18 mouse cellular contexts compared by ENCODE assay signal in the genomic region with DNA sequence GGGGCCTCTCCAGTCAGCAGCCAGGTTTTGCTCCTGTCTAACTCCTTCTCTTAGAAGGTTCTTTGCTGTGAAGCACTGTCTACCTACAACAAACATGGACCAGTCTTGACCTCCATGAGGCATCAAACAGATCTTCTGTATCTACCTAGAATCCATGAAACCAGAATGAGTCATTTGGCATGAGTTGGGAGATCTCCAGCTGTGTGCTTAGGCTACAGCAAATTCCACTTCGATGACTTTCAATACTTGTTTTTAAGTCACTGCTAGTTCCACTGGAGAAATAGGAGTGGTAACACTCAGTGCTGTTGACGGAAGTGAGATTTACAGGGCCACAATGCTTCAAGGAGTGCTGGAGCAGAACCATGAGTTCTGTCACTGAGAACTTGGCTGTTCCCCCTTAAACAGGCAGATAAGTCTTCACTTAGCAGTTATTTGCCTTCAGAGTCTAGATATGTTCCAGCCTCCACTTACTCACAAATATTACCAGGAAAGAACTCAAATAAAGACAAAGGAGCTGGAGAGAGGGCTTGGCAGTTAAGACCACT.
"Had no signal": no experiment of that assay in that cellular context is flagged by ENCODE, and none has a peak within 500 bp of the region (broad histone marks: within the 10 kb centered on the region; RNA-seq: fewer than 3 reads in every experiment).

No protein-coding gene starts in this region.

- H3K9me3 ChIP-seq: liver, embryonic 13.5 days; midbrain, embryonic 10.5 days; midbrain, embryonic 13.5 days; neural tube, embryonic 13.5 days had no signal

- H3K4me3 ChIP-seq: left cerebral cortex, adult 2 months; liver, embryonic 13.5 days; midbrain, embryonic 10.5 days; midbrain, embryonic 13.5 days; myocyte; neural tube, embryonic 13.5 days had no signal

- DNase-seq: kidney, postnatal 10 days; kidney, postnatal 36 days; layer of hippocampus, postnatal 36 days; liver, embryonic 13.5 days; lung, adult 2 months; retina, postnatal 1 day; right cerebral cortex, postnatal 25 days; thymus, adult 2 months; thymus, postnatal 14 days; thymus, postnatal 4 days had no signal

- H3K27me3 ChIP-seq: liver, embryonic 13.5 days; neural tube, embryonic 13.5 days had no signal

- H3K9ac ChIP-seq: liver, embryonic 13.5 days; midbrain, embryonic 13.5 days; neural tube, embryonic 13.5 days had no signal

- H3K27ac ChIP-seq: left cerebral cortex, adult 2 months; liver, embryonic 13.5 days; macrophage; midbrain, embryonic 10.5 days; midbrain, embryonic 13.5 days; neural tube, embryonic 13.5 days; stomach, postnatal 0 days had no signal

- H3K4me1 ChIP-seq: liver, embryonic 13.5 days had no signal

- ATAC-seq: midbrain, embryonic 13.5 days; midbrain, embryonic 16.5 days had no signal

- H3K4me2 ChIP-seq: liver, embryonic 13.5 days; midbrain, embryonic 13.5 days; neural tube, embryonic 13.5 days had no signal

- H3K36me3 ChIP-seq: liver, embryonic 13.5 days; midbrain, embryonic 10.5 days; midbrain, embryonic 13.5 days; neural tube, embryonic 13.5 days had no signal
